Mouse (Mus musculus): ENCODE results near the gene Ube3b.
A peak's percentile ranks its signal among the peaks of the same experiment; 100 is the strongest.

Gene Ube3b

DNA sequence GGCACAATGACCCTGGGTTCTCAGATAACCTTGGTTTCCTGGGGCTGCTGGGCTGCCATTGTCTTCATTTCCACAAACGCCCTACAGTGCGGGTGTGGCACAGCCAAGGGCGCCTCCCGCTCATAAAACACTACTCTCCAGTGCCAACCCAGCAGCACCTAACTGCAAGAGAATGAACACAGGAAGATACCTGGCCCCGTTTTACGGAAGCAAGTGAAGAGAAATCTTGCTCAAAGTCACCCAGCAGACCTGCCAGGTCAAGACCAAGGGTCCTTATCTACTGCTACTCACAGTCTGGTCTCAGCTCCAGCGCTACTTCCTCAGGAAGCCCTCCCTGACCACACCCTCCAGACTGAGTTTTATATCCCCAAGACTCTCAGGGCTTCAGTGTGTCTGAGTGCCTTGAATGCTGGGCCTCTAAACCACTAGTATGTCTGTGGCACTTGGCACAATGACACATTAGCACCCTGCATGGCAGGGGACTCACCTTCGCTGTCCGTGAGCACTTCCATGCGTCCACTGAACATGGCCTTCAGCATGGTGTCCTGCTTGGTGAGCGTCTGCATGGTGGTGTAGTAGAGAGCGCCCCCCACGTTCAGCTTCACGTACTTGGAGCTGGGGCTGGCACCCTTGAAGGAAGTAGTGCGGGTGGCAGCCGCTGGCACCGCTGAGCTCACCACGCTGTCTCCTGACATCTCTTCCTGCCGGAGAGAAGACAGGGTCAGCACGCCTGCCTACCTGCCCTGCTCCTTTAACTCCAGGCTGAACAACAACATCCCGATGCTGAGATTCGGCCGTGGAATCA is 5.8 kb upstream of the Ube3b start:
- DNase-seq, result peak in 1 of 2 experiments; percentile 65

- no peak for DNase-seq
Measured at GRCm38 (mm10) chr5:114378177-114378920, 2.1 kb upstream of the Ube3b start.

DNA sequence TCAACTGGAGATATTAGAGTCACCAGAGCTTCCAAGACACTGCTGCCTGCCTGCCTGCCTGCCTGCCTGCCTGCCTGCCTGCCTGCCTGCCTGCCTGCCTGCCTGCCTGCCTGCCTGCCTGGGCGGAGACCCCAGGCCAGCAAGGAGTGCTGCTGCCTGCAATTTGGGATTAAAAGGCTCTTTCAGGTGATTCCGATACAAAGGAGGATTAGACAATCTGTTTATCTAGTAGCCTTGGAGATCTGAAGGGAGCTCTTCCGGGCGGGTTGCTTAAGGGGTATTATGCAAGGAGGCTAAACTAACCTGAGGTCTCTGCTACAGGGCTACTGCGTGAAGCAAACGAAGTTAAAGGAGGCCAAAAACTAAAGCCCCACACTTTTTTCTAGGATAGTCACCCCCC is 1.5 kb upstream of the Ube3b start:
- no peak for DNase-seq

- DNase-seq, result no peak
Measured at GRCm38 (mm10) chr5:114379763-114380162, 644 bp upstream of the Ube3b start.

- peak in 1 of 2 experiments; percentile 27 for DNase-seq
Measured at GRCm38 (mm10) chr5:114381013-114381351, 575 bp downstream of the Ube3b start.

DNA sequence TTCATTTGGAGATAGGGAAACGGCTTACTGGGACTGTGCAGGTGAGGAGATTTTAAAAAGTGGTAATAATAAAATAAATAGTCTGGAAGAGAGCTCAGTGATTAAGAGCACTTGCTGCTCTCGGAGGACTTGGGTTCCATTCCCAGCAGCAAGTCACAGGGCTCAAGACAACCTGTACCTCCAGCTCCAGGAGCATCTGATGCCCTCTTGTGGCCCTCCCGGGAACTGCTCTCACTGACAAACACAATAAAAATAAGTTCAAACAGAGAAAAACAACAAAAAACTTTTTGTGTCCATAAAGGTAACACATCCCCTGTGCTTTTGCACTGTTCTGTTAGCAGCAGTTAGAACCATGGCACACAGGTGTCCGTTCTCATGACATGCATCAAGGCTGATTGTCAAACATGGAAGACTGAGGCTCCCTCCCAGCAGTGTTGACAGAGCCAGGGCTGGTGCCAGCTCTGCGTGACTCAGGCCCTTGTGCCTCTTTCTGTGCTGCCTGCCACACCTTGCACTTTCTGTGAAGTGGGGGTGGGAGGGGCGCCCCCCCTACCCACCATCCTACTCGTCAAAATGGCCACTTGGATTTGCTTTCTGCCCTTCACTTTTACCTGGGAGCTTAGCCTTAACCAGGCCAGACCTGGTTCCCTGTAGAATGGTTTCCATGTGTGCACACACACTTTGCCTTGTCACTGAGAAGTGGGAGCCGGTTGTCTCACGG is 2.9 kb downstream of the Ube3b start:
- DNase-seq, result peak in 1 of 2 experiments; percentile 72

GRCm38 (mm10) chr5:114384448-114384847 is 4.0 kb downstream of the Ube3b start:
- DNase-seq, result no peak

- no peak for DNase-seq
Measured at GRCm38 (mm10) chr5:114393169-114393568, 12.8 kb downstream of the Ube3b start.

DNA sequence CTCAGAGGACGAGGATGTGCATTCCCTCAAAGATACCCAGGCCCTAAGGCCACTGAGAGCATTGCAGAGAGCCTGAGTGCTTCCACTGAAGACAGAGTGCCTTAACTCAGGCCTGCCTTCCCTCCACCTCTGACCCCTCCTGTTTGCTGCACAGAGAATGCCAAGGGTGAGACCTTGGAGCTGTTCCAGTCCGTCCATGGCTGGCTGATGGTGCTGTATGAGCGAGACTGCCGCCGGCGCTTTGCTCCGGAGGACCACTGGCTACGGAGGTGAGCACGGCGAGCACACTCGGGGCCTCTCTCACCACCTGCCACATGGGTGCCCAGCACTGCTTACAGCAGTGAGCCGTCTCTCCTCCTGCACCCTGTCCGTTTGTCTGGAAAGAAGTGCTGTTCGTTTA is 26.2 kb downstream of the Ube3b start:
- DNase-seq, result no peak

GRCm38 (mm10) chr5:114407269-114407668 is 26.9 kb downstream of the Ube3b start:
- no peak for DNase-seq

DNA sequence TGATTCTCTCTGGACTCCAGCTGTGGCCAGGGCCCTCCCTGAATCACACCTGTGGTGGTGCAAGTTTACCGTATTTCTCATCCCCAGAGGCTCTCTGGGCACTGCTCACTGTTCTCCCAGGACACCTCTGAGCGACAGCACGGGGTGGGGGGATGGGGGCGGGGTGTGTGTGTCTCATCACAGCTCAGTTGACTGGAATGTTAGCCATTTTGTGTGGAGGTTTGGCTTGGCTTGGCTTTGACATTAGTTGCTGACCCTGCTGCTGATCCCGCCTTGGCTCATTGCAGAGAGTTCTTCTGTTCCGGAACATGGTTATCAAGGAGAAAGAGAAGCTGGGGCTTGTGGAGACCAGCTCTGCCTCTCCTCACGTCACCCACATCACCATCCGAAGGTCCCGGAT is 27.4 kb downstream of the Ube3b start:
- DNase-seq, result no peak

DNA sequence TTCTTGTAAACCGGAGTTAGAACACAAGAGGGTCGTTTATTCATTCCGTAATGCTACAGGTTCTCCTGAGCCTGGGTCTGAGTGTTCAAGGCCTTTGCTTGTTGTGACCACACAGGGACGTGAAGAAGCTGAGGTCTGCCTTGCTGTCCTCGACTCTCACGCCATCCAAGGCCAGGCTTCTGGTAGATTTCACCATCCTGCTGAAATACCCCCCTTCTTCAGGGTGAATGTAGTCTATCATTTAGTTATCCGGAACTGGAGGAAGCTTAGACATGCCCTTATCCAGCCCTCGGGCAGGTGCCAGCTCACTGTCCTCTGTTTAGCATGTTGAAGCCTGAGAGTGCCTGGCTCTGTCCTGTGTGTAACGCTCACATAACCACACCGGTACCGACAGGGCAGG is 28.4 kb downstream of the Ube3b start:
- DNase-seq, result no peak

GRCm38 (mm10) chr5:114410429-114410828 is 30.0 kb downstream of the Ube3b start:
- no peak for DNase-seq

GRCm38 (mm10) chr5:114412361-114412998 is 32.1 kb downstream of the Ube3b start:
- no peak for DNase-seq

- DNase-seq, result peak; percentile 65 to 87
Measured at GRCm38 (mm10) chr5:114413067-114413735, 32.8 kb downstream of the Ube3b start.

DNA sequence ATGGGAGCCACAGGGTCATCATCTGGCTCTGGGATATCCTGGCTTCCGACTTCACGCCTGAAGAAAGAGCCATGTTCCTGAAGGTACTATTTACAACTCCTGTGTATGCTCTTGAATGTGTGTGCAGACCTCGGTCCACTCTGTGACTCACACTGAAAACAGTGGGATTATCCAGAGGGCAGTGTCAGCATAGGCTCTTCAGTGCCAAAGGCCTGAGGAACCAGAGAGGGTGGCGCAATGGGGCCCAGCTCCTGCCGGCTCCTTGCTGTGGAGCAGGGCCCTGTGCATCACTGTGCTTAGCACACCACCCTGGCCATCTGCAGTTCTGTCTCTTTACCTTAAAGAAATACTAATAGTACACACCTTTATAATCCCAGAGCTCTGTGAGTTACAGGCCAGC is 35.2 kb downstream of the Ube3b start:
- no peak for DNase-seq

GRCm38 (mm10) chr5:114416855-114417254 is 36.4 kb downstream of the Ube3b start:
- no peak for DNase-seq

GRCm38 (mm10) chr5:114418541-114418940 is 38.1 kb downstream of the Ube3b start:
- DNase-seq, result no peak

DNA sequence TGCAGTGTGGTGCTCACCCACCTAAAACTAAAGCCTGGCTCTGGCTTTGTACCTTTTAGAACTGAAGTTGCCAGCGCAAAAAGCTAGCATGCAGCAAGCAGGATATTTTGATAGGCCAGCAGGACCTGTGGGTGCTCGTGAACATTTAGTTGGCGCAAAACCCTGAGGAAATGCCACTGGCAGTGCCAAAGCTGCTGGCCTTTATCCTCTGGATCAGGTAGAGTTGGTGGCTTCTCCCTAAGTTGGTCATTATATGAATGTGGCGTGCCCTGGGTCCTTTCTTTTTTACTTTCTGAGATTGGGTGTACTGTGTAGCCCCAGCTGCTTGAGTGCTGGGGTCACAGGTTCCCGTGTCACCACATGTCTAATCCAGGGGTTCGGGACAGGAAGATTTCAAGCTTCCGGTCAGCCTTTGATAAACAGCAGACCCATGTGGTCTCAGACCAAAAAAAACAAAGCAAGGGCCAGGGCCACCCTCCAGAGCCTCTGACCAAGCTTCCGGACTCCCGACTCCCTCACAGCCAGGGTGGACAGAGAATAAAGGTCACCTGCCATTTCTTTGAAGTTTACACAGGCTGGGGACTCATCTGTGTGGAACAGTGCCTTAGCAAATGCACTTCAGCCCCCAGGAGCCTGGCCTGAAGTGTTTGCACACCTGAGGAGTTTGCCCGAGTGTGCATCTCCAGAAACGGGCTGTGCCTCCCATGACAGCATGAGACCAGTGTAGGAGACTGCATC is 41.3 kb downstream of the Ube3b start:
- DNase-seq, result peak; percentile 15 to 60

DNA sequence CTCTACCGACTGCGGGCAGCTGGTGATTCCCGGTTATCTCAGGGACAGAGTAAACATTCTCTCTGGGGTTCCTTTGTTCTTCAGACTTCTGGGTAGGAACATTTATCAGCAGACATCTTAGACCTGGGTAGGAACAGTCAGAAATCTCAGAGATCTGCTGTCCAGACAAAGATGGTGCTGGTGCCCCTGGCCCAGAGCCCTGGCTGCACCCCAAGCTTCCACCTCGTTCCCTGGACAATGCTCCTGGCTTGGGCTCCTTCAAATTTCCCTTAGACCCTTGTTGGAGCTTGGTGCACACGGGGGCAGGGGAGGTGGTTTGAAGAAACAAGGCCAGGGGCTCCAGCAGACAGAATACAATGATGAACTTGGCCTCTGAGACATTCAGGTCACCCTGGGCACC is 42.2 kb downstream of the Ube3b start:
- no peak for DNase-seq

DNA sequence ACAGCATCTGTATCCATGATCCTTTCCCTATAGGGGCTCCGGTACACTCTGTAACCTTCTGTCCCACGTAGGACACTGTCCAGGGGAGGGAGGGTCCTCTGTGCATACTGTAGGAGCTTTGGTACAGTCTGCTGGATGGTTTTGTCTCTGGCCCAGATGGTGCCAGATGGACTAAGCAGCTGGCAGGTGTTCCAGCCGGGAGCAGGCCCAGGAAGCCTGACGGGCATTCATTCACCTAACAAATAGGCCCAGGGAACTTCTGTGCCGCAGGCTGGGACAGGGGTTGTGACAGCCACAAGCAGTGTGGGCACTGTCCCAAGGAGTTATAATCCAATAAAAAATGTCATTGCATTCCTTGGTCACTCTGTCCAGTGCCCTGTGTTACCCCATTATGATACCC is 43.6 kb downstream of the Ube3b start:
- no peak for DNase-seq

DNA sequence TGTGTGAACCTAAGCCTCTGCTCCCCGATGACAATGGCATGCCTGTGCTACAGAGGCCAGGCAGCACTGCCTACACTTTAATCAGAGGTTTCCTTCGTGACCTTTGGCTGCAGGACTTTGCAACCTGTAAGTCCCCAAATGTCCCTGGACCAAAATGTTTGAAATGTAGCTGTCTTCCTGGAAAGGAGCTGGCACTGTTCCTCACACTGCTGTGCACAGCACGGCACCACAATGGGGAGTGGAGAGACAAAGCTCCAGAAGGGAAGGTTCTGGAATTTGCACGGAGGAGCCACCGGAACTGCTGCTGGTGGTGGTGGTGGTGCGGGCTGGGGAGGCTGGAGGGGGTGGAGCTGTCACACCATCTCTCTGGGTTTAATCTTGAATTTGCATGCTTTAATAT is 46.3 kb downstream of the Ube3b start:
- DNase-seq, result no peak

All from kidney, postnatal 25 days (tissue).